Mouse (Mus musculus) spleen, postnatal 10 days (tissue): ENCODE measurements around the gene Ccdc24.

ENCODE experiments used
- DNase-seq, 2 experiments: peaks; one replicate each; pipeline ENCODE4 v3.0.0; 2021 to 2022; ENCODE audit warnings: low spot score in 2 of 2

Gene Ccdc24

GRCm38 (mm10) chr4:117872471-117872886 is at the start of gene Ccdc24:
TSS of gene Ccdc24 (minus strand) at chr4:117872557.
- no peak for DNase-seq

- no peak for DNase-seq
These were observed 49.0 kb upstream of the Ccdc24 start for GRCm38 (mm10) chr4:117921358-117921757.

DNA sequence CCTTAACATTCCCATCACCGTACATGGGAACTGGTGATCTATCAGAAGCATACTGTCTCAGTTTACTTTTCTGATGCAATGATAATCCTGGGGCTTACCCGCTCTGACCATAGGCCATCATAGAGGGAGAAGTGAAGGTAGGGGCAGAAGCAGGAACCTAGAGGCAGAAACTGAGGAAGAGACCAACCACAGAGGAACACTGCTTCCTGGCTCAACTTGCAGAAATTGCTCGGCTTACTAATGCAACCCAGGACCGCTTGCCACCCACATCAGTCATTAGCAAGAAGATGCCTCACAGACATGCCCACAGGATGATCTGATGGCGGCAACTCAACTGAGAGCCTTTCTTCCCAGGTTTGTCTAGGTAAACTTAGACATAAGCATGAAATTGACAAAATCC is 46.4 kb upstream of the Ccdc24 start:
- DNase-seq = no peak

DNA sequence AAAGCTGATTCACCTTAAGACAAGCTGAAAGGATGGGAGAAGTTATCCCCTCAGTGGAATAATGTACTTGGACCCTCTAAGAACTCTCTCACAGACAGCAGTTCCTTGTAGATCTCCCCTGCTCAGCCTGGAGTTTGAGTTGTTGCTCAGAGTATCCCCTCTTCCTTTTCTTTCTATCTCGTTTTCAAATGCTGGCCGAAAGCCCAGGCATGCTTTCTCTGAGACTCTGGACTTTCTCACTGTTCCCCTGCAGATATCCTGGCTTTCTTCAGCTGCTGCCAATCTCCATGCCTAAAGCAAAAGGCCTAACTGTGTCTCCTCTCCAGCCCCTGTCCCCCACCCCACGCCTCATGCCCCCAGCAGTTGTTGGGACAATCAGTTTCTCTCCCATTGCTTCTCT is 45.9 kb upstream of the Ccdc24 start:
- DNase-seq = no peak

DNA sequence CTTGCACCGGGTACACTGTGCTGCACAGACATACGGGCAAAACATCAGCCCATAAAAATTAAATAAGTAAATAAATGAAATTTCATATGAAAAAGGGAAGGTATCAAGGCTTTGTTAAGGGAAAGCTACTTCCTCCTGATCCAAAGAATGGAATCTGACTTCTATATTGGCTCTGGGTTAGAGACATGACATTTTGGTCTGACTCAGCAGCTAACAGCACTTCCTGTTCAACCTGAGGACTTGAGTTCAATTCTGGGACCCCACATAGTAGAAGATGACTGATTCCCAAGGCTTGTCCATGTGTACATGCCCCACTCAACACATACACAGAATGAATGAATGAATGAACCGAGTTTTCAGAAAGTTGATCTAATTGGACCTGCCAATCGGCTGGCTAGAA is 45.5 kb upstream of the Ccdc24 start:
- no peak for DNase-seq

GRCm38 (mm10) chr4:117917402-117917801 is 45.0 kb upstream of the Ccdc24 start:
- no peak for DNase-seq

- DNase-seq = no peak
These were observed 44.0 kb upstream of the Ccdc24 start for GRCm38 (mm10) chr4:117916386-117916785.

DNA sequence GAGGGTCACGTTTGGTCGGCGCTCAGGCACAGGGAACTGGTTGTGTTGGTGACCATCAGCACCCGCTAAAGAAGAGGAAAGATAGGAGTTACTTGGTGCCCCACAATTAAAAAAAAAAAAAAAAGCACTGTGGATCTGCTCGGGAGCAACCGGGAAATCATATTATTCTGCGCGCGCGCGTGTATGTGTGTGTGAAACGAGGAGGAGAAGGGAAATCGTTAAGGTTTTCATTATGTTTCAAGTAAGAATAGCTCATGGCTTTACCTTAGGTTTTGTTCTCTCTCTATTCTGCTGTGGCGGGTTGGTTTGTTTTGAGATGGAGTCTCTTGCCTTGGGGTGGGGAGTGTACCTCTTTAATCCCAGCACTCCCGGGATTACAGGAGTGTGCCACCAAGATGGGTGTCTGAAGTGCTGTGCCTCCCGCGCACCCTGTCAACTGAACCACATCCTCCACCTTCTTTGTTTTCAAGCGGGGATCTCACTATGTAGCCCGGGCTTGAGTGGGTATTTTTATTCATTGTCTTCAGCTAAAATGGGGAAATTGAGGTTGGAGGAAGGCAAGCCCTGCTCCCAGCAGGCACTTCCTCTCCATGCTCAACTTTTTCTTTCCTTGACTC is 43.2 kb upstream of the Ccdc24 start:
- peak in 1 of 2 experiments; percentile 30 for DNase-seq

DNA sequence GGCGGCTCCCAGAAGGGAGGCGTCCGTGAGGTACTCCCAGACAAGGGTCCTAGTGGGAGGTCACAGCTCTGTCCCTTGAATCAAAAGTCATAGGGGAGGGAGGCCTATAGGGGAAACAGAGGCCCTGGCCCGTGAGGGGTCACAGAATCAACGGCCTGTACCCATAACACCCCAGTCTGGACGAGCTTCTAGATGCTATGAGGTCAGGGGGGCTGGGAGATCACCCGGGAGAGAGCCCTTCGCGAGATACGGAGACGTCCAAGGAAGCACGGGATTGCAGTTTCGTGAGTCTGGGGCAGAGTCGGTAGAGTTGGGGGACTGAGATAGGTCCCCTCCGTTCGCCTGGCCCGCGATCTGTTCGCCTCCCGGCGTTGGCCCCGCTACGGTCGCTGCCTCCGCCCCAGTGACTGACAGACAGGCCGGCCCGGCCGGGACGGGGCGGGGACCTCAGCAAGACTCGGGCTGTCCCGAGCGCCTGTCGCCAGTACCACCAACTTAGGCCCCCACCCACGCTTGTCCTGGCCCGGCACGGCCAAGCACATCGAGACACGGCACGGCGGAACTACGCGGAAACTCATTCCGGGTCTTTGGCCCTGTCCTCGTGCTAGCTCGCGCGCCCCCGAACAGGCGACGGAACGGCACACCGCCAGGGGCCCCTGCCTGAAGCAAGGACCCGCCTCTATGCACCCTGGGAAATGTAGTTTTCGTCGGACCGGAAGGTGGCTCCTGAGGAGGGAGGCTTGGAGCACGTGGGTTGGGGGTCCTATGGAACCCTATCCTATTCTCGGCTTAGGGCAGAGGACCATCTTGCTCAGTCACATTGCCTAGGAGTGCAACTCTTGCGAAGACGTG is 42.5 kb upstream of the Ccdc24 start, which contains the start of gene Ipo13:
Ipo13 (minus strand) TSS at position 409 of the 852 bp plus-strand sequence.
- DNase-seq = peak; percentile 95 to 100

- no peak for DNase-seq
These were observed 41.7 kb upstream of the Ccdc24 start for GRCm38 (mm10) chr4:117914031-117914430.

GRCm38 (mm10) chr4:117913421-117913820 is 41.1 kb upstream of the Ccdc24 start:
- no peak for DNase-seq

DNA sequence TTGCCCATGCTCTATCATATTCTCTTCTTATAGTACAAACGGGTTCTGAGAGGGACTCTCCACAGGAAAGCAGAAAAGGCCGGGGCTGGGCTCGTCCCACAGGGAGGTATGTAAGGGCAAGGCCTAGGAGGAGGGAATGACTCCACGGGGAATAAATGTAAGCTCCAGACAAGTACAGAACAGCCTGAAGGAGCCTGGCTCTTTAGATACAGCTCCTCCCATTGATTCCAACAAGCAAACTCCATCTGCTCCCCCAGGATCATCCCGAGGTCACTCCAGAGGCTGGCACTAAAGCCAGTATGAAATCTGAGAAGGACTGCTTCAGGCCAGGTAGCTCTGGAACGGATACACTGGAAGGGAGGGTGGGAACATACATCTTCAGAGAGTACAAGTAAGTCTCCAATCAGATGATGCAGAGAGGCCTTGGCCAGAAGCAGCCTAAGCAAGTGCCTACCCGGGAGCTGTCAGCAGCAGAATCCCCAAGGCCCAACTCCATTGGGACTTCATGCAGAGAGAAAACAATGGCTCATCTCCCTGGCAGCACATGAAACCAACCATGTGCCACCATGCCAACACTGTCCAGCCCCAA is 40.4 kb upstream of the Ccdc24 start:
- no peak for DNase-seq

- DNase-seq = no peak
These were observed 39.8 kb upstream of the Ccdc24 start for GRCm38 (mm10) chr4:117912131-117912561.

- no peak for DNase-seq
These were observed 36.6 kb upstream of the Ccdc24 start for GRCm38 (mm10) chr4:117908834-117909453.

DNA sequence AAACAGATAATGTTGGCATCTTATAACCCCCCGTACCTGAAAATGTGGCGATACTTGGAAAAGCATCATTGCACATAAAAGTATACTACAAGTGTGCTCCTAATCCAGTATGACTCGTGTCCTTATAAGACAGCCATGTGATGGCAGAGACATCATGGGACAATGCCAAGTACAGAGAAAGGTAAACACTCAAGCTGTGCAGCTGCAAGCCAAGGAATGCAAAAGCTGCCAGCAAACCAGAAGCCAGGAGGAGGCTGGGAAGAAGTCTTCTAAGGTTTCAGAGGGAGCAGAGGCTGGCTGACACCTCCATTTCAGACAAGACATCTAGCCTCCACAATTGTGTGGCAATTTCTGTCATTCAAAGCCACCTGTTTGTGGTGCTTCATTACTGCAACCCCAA is 33.8 kb upstream of the Ccdc24 start:
- no peak for DNase-seq

DNA sequence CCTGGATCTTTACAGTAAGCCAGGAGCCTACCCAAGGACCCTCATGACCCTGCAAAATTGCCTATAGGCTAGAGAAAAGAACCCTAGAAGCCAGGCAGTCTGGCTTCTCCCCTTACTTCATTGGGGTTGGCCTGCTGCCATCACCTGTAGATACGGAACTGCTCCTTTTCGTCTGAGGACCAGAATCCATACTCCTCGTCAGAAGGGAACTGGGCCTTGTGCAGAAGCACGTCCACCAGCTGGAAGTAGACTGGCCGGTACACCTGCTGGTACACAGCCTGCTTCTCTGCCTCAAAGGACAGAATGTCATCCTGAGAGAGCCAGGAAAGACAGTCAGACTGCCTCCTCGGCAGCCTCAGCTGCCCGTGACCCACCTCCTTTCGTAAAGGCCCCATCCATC is 32.4 kb upstream of the Ccdc24 start:
- no peak for DNase-seq

GRCm38 (mm10) chr4:117904094-117904493 is 31.7 kb upstream of the Ccdc24 start:
- no peak for DNase-seq

GRCm38 (mm10) chr4:117898111-117898510 is 25.8 kb upstream of the Ccdc24 start:
- no peak for DNase-seq

DNA sequence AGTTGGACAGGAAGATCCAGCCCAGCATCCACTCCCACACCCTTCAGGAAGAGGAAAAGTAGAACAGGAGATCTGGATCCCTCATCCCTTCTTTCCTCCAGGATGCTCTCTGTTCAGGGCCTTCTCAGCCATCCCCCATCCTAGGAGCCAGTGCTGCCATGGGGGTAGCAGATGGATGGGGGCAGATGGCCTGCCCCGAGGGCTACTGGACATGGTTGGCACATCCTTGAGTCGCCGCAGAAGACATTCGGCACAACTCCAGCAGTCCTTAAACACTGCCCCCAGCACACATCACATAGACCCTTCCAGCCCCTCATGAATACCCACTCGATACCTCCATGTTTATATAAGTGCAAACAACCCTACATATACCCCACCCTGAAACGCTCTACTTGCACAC is 23.7 kb upstream of the Ccdc24 start:
- DNase-seq = no peak

GRCm38 (mm10) chr4:117895339-117895738 is 23.0 kb upstream of the Ccdc24 start:
- DNase-seq = peak in 1 of 2 experiments; percentile 9

- no peak for DNase-seq
These were observed 22.2 kb upstream of the Ccdc24 start for GRCm38 (mm10) chr4:117894601-117895000.

DNA sequence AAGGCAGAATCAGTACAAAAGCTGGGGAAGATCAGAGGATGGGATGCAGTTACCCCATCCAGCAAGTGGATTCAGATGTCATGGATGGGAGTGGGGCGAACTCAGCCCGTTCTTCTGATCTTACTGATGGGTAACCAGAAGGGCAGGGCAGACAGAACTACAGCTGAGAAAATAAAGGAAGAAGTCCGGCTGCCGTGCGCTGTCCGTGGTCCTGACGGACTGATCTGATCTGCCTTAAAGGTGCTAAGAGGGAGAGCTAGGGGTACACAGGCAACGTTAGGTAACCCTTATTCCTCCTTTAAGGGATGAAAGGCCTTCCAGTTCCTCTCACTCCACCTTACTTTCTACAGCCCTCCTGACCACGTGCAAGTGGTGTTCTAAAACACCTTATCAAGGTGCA is 21.0 kb upstream of the Ccdc24 start:
- peak in 1 of 2 experiments; percentile 82 for DNase-seq
